Mouse (Mus musculus): Measurements from ENCODE around the gene Lbhd1. TPM values are rescaled to one million over a fixed set of nuclear protein-coding genes. Genes with fewer than 3 reads are reported as not detected.
"Not testable (repeated sequence)": the region's sequence is repeated elsewhere in the genome, so short reads cannot be mapped to it uniquely, and the experiment has no call there.

Gene Lbhd1
- polyA plus RNA-seq, 1 experiment from 2014 or later: 61.5 TPM

DNA sequence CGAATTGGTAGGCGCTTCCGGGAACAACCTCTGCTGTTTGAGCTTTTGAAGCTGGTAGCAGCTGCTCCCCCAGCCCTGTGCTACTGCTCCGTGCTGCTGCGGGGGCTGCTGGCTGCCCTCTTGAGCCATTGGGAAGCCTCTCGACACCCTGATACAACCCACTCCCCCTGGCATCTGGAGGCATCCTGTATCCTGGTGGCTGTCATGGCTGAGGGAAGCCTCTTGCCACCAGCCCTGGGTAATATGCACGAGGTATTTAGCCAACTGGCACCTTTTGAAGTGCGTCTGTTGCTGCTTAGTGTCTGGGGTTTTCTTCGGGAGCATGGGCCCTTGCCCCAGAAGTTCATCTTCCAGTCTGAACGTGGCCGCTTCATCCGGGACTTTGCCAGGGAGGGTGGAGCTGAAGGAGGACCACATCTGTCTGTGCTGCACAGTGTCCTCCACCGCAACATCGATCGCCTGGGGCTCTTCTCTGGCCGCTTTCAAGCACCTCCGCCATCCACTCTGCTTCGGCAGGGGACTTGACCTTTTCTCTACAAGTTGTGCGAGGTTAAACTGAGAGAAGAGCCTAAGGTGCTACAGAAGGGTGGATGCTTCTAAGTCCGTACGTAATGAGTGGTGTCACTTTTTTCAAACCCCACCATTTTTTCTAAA lies 13.8 kb downstream of the Lbhd1 start:
- ATAC-seq (ENCODE audit: insufficient number of reproducible peaks, low FRiP score); H3K27me3 ChIP-seq (replicated peaks): not testable (repeated sequence)
- 25% methylated on average over 21 of the region's 21 CpGs for WGBS

DNA sequence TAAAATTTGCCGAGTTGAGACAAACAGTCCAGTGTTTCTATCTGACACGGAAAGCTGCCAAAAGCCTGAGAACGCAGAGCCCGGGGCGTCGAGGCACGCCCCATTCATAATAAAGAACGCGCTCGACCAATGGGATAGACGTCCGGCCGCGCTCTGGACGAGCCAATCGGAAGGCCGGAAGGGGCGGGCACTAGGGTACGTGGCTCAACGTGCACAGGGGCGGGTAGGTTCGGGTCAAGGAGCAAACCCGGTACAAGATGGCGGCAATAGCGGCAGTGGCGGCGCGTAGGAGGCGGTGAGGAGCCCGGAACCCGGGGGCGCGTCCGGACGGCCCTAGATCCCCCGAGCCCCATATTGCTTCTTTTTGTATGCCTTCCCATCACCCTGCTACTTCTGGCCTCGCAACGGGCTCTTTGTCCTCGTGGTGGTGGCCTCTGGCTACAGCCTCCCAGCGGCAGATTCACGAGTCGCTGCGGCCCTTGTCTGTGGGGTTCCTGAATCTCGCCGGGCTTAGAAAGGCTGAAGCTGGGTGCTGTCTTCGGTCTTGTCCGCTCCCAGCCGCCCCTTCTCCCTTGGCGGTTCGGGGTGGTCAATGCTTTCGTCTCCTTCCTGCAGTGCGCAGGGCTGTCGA lies 14.4 kb downstream of the Lbhd1 start, which contains the start of gene Ganab:
TSS of gene Ganab (plus strand) at position 207 of the 631 bp plus-strand sequence.
- no peaks in the 10 kb centered on the region for H3K9me3 ChIP-seq (replicated peaks)
- peak within 1 kb of the TSS; percentile 94 for H3K4me2 ChIP-seq
- peak within 1 kb of the TSS; percentile 86 for H3K27ac ChIP-seq (ENCODE audit: poor library complexity, severe bottlenecking)
- peak within 1 kb of the TSS; percentile 96 for H3K9ac ChIP-seq
- peaks cover 38% of the 10 kb centered on the region for H3K4me1 ChIP-seq (replicated peaks)
- WGBS: under 1% methylated on average over 53 of the region's 53 CpGs
- H3K36me3 ChIP-seq: peaks cover 44% of the 10 kb centered on the region
- H3K4me3 ChIP-seq: peak within 1 kb of the TSS; percentile 97
- H3K27me3 ChIP-seq (replicated peaks): no peaks in the 10 kb centered on the region
- ATAC-seq (ENCODE audit: insufficient number of reproducible peaks, low FRiP score): peak; percentile 99

More for the DNA sequence above, 13.8 kb downstream of the Lbhd1 start:
- Histone ChIP-seq H3K4me3 (peak overlapping the region; percentile 97), H3K9ac (peak overlapping the region; percentile 68), H3K36me3 (peaks cover 39% of the 10 kb centered on the region), H3K27ac (ENCODE audit: poor library complexity, severe bottlenecking) (peak overlapping the region; percentile 69), H3K4me2 (peak overlapping the region; percentile 94), H3K4me1 (replicated peaks) (peaks cover 38% of the 10 kb centered on the region)
- not testable (repeated sequence) for H3K9me3 ChIP-seq (replicated peaks)

DNA sequence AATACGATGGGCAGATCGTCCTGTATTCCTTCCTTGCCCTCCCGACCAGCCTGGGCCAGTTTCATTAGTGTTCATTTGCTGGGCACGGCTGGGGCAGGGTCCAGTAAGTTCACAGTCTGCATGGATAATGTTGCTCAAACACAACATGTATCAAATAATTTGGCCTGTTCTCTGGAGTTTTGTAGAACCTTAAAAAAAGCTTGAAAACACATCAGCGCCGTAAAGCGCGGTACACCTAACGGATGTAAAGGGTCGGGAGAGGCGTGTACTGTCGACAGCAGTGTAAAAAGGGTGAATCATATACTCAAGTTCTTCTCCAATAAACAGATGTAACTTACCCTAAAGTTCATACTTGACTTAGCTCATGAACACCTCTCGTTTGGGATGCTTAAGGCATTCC lies 15.0 kb downstream of the Lbhd1 start:
- peak overlapping the region; percentile 97 for H3K4me3 ChIP-seq
- 6% methylated on average over 13 of the region's 13 CpGs for WGBS
- peak overlapping the region; percentile 94 for H3K4me2 ChIP-seq
- peak overlapping the region; percentile 96 for H3K9ac ChIP-seq
- H3K36me3 ChIP-seq: peaks cover 49% of the 10 kb centered on the region
- no peaks in the 10 kb centered on the region for H3K27me3 ChIP-seq (replicated peaks)
- peak overlapping the region; percentile 86 for H3K27ac ChIP-seq (ENCODE audit: poor library complexity, severe bottlenecking)
- H3K9me3 ChIP-seq (replicated peaks): no peaks in the 10 kb centered on the region
- no peak for ATAC-seq (ENCODE audit: insufficient number of reproducible peaks, low FRiP score)
- peaks cover 36% of the 10 kb centered on the region for H3K4me1 ChIP-seq (replicated peaks)

DNA sequence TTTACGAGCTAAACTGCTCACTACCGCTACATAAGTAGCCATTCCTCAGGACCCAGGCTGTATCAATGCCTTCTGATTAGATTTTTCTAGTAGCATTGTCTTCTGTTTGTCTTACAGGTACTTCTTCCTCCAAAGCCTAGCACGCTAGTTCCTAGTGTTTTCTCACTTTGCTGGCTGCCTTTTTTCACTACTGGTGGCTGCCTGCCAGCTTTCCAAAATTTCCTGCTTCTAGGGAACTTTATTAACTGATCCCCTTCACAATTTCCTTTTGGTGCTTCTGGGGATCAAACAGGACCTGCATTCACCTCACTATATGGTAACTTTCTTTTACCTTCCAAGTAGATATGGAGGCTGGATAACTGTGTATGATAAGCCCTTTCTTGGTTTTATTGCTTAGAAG lies 15.5 kb downstream of the Lbhd1 start:
- ATAC-seq (ENCODE audit: insufficient number of reproducible peaks, low FRiP score): no peak
- H3K27ac ChIP-seq (ENCODE audit: poor library complexity, severe bottlenecking): no peak overlapping the region
- no peaks in the 10 kb centered on the region for H3K9me3 ChIP-seq (replicated peaks)
- H3K4me2 ChIP-seq: peak overlapping the region; percentile 94
- peaks cover 52% of the 10 kb centered on the region for H3K36me3 ChIP-seq
- H3K4me1 ChIP-seq (replicated peaks): peaks cover 32% of the 10 kb centered on the region
- H3K4me3 ChIP-seq: peak overlapping the region; percentile 97
- WGBS: 33% methylated on average over 3 of the region's 3 CpGs
- no peaks in the 10 kb centered on the region for H3K27me3 ChIP-seq (replicated peaks)
- H3K9ac ChIP-seq: peak overlapping the region; percentile 96

DNA sequence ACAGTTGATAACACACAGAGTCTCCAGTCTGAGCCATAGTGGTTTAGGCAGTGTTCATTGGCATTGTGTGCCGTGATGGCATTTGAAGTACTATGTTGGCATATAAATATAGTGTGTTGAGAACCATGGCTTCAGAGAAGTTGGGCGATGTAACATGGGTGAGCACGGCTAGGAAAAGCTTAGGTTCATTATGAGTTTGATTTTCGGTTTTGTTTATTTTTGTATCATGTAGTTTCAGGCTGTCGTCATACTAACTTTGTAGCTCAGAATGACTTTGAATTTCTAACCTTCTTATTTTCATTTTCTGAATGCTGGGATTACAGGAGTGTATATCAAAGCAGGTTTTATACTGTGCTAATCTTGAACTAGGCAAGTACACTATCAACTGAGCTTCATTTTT lies 19.9 kb downstream of the Lbhd1 start:
- ATAC-seq (ENCODE audit: insufficient number of reproducible peaks, low FRiP score): no peak
- Histone ChIP-seq H3K4me3 (no peak overlapping the region), H3K9ac (no peak overlapping the region), H3K4me1 (replicated peaks) (peaks cover 17% of the 10 kb centered on the region), H3K9me3 (replicated peaks) (no peaks in the 10 kb centered on the region), H3K27me3 (replicated peaks) (no peaks in the 10 kb centered on the region), H3K4me2 (no peak overlapping the region), H3K36me3 (peaks cover 66% of the 10 kb centered on the region), H3K27ac (ENCODE audit: poor library complexity, severe bottlenecking) (no peak overlapping the region)
- 95% methylated on average over 5 of the region's 5 CpGs for WGBS

DNA sequence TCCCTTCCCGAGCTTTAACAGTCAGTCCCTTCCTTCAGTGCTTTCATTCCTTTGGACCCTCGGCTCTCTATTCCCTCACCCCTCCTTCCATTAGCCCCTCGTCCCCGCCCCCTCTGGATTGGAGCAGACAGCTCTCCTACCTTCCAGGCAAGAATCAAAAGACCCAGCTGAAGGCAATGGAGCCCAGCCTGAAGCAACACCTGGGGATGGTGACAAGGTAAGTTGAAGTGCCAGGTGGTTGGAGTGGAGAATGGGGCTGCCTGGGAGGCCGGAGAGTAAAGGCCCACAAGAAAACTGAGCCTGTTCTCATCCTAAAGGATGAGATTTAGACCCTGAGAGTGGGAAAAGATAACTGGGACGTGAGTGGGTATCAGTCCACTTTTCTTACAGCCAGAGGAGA lies 25.0 kb downstream of the Lbhd1 start:
- WGBS: 84% methylated on average over 6 of the region's 6 CpGs

DNA sequence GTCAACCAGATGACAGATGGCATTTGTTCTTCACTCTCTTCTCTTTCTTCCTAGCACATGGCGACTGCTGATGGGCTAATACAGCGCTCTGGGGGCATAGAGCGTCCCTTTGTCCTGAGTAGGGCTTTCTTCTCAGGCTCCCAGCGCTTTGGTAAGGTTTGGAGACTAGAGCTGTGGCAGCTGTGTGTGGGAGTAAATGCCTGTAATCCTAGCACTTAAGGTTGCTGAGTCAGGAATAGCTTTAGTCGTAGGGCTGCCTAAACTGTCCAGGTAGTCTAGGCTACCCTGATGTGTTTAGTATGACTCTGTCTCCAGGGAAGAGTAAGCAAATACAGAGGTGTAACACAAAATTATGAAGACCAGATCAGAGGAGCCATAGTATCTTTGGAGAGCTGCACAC lies 28.3 kb downstream of the Lbhd1 start:
- no peaks in the 10 kb centered on the region for H3K4me1 ChIP-seq (replicated peaks)
- no peak for ATAC-seq (ENCODE audit: insufficient number of reproducible peaks, low FRiP score)
- no peak overlapping the region for H3K27ac ChIP-seq (ENCODE audit: poor library complexity, severe bottlenecking)
- H3K4me3 ChIP-seq: no peak overlapping the region
- H3K9me3 ChIP-seq (replicated peaks): no peaks in the 10 kb centered on the region
- H3K36me3 ChIP-seq: peaks cover 100% of the 10 kb centered on the region
- 90% methylated on average over 5 of the region's 5 CpGs for WGBS
- H3K27me3 ChIP-seq (replicated peaks): no peaks in the 10 kb centered on the region
- H3K9ac ChIP-seq: no peak overlapping the region
- no peak overlapping the region for H3K4me2 ChIP-seq

More for the DNA sequence above, 25.0 kb downstream of the Lbhd1 start:
- Histone ChIP-seq H3K4me2 (no peak overlapping the region), H3K4me1 (replicated peaks) (no peaks in the 10 kb centered on the region), H3K9ac (no peak overlapping the region), H3K4me3 (no peak overlapping the region), H3K27me3 (replicated peaks) (no peaks in the 10 kb centered on the region), H3K36me3 (peaks cover 95% of the 10 kb centered on the region), H3K9me3 (replicated peaks) (no peaks in the 10 kb centered on the region), H3K27ac (ENCODE audit: poor library complexity, severe bottlenecking) (no peak overlapping the region)
- ATAC-seq (ENCODE audit: insufficient number of reproducible peaks, low FRiP score): no peak

DNA sequence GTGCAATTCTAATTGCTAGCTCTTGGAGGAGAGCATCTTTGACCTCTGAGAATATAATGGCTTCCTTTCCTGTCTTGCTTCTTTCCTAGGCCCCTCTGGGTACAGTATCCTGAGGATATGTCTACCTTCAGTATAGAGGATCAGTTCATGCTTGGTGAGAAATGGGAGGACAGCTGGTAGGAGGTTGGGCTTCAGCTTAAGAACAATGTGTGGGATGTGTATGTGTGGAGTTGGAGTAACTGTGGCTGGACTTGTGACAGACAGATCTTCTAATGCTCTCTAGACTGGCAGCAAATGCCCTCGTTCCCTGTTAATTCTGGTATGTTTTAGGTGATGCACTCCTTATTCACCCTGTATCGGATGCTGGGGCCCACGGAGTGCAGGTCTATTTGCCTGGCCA lies 30.7 kb downstream of the Lbhd1 start:
- H3K4me2 ChIP-seq: no peak overlapping the region
- H3K27ac ChIP-seq (ENCODE audit: poor library complexity, severe bottlenecking): no peak overlapping the region
- H3K4me1 ChIP-seq (replicated peaks): no peaks in the 10 kb centered on the region
- no peak for ATAC-seq (ENCODE audit: insufficient number of reproducible peaks, low FRiP score)
- H3K36me3 ChIP-seq: peaks cover 79% of the 10 kb centered on the region
- no peak overlapping the region for H3K4me3 ChIP-seq
- H3K9ac ChIP-seq: no peak overlapping the region
- no peaks in the 10 kb centered on the region for H3K27me3 ChIP-seq (replicated peaks)
- WGBS: 93% methylated on average over 3 of the region's 3 CpGs
- H3K9me3 ChIP-seq (replicated peaks): no peaks in the 10 kb centered on the region

DNA sequence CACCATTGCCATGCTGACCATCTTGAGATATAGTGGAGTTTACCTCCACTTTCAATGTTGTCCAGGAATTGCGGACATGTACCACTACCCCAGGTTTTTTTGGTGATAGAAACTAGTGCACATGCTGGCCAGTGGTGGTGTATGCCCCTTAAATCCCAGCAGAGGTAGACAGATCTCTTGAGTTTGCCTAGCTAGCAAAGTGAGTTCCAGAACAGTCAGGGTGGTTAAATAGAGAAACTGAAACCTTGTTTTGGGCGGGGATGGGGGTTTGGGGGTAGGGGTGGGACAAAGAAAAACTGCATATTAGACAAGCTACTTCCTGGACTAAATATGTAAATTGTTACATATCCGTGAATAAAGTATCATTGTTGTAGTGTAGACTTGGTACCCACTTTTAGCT lies 35.5 kb downstream of the Lbhd1 start:
- WGBS: 92% methylated on average over 3 of the region's 3 CpGs
- H3K4me3 ChIP-seq: no peak overlapping the region
- no peaks in the 10 kb centered on the region for H3K27me3 ChIP-seq (replicated peaks)
- H3K9ac ChIP-seq: no peak overlapping the region
- H3K27ac ChIP-seq (ENCODE audit: poor library complexity, severe bottlenecking): no peak overlapping the region
- ATAC-seq (ENCODE audit: insufficient number of reproducible peaks, low FRiP score): no peak
- no peak overlapping the region for H3K4me2 ChIP-seq
- peaks cover 34% of the 10 kb centered on the region for H3K36me3 ChIP-seq
- peaks cover 15% of the 10 kb centered on the region for H3K4me1 ChIP-seq (replicated peaks)
- no peaks in the 10 kb centered on the region for H3K9me3 ChIP-seq (replicated peaks)

DNA sequence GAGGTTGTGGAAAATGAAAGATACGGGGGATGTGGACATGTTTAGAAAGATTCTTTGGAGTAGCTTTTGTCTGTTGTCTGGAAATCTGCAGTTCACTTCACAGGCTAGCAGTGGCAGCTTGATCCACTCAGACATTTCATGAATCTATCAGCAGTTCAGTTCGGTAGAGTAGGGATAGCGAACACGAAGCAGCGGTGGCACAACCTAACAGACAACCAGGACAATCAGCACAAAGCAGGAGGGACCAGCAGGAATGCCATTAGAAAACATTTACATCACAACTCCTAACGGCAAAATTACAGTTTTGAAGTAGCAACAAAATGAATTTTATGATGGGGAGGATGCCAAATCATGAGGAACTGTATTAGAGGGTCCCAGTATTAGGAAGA lies 36.1 kb downstream of the Lbhd1 start:
- Histone ChIP-seq H3K27ac (ENCODE audit: poor library complexity, severe bottlenecking) (peak overlapping the region; percentile 86), H3K9me3 (replicated peaks) (no peaks in the 10 kb centered on the region), H3K4me3 (peak overlapping the region; percentile 86), H3K27me3 (replicated peaks) (no peaks in the 10 kb centered on the region), H3K4me1 (replicated peaks) (peaks cover 15% of the 10 kb centered on the region), H3K36me3 (peaks cover 31% of the 10 kb centered on the region), H3K9ac (no peak overlapping the region), H3K4me2 (peak overlapping the region; percentile 83)
- ATAC-seq (ENCODE audit: insufficient number of reproducible peaks, low FRiP score): no peak
- WGBS: 64% methylated on average over 6 of the region's 6 CpGs

DNA sequence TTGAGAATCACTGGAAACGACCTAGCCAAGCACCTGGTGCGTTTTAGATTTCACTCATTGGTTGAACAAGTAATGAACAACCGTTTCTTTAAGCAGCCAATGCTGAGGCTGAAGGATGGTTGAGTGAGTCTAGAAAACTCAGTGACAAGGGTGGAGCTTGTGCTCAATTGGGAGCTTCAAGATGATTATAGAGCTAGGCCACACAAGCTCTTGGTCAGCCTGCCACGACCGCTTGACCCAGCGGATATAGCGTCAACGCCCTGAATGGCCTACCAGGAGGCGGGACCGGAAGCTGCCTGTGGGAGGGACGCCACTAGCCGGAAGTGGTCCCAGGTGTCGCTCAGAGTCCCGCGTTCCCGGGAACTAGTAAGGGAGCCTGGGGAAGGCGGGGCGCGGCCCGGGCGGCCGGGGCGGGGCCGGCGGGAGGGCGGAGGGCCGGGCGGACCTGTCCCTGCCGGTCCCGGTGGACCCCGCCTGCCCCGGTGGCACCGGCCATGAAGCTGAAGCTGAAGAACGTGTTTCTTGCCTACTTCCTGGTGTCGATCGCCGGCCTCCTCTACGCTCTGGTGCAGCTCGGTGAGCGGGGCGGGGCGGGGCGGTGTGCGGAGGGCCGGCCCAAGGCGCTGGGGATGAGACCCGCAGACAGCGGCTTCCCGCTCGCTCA lies 36.7 kb downstream of the Lbhd1 start, which contains the start of gene B3gat3:
TSS of gene B3gat3 (plus strand) at position 302 of the 664 bp plus-strand sequence.
- H3K4me2 ChIP-seq: peak within 1 kb of the TSS; percentile 83
- H3K36me3 ChIP-seq: peaks cover 27% of the 10 kb centered on the region
- H3K27ac ChIP-seq (ENCODE audit: poor library complexity, severe bottlenecking): peak within 1 kb of the TSS; percentile 86
- WGBS: 2% methylated on average over 50 of the region's 50 CpGs
- H3K9me3 ChIP-seq (replicated peaks): no peaks in the 10 kb centered on the region
- peak within 1 kb of the TSS; percentile 88 for H3K9ac ChIP-seq
- H3K27me3 ChIP-seq (replicated peaks): no peaks in the 10 kb centered on the region
- H3K4me3 ChIP-seq: peak within 1 kb of the TSS; percentile 86
- H3K4me1 ChIP-seq (replicated peaks): peaks cover 15% of the 10 kb centered on the region
- ATAC-seq (ENCODE audit: insufficient number of reproducible peaks, low FRiP score): peak; percentile 98
